In genomic region chr8:129234027-129234733, GRCm38 (mm10) we compare ENCODE assay signal across 8 mouse cellular contexts. TPM values are rescaled to one million over a fixed set of nuclear protein-coding genes. Genes with fewer than 3 reads are reported as not detected.
A peak's percentile ranks its signal among the peaks of the same experiment; 100 is the strongest.
DNase-seq lines count a peak whose midpoint lies in the region; ATAC-seq lines count a peak whose summit lies in the region.

TSS of gene 2610044O15Rik8 (minus strand) at chr8:129234406.

- DNase-seq in NIH3T3 (ENCODE audit: low read depth), result peak; percentile 87
- DNase-seq in cerebellum, postnatal 10 days, result peak; percentile 87 to 88
- DNase-seq in frontal cortex, postnatal 10 days (ENCODE audit: low spot score in 2 of 2), result peak; percentile 83 to 85
- peak; percentile 88 to 93 for DNase-seq in layer of hippocampus, postnatal 14 days (ENCODE audit: low spot score in 2 of 2)
- DNase-seq in lung, postnatal 14 days, result peak; percentile 80
- peak; percentile 65 for DNase-seq in retina, adult 2 months (ENCODE audit: low read depth, low spot score)
- peak; percentile 82 to 86 for DNase-seq in thymus, postnatal 36 days

- peaks cover 13% of the 10 kb centered on the region for H3K4me1 ChIP-seq in hindbrain, embryonic 12.5 days

- H3K9me3 ChIP-seq in hindbrain, embryonic 12.5 days (replicated peaks), result no peaks in the 10 kb centered on the region

- H3K27ac ChIP-seq in hindbrain, embryonic 12.5 days, result peak within 1 kb of the TSS; percentile 90

- peak; percentile 100 for ATAC-seq in hindbrain, embryonic 12.5 days (ENCODE audit: low FRiP score)

- H3K36me3 ChIP-seq in hindbrain, embryonic 12.5 days, result no peaks in the 10 kb centered on the region

- H3K27me3 ChIP-seq in hindbrain, embryonic 12.5 days, result no peaks in the 10 kb centered on the region

- H3K4me3 ChIP-seq in hindbrain, embryonic 12.5 days, result peak within 1 kb of the TSS; percentile 59

- 2% methylated on average over 18 of the region's 18 CpGs for WGBS in hindbrain, embryonic 12.5 days

- H3K9ac ChIP-seq in hindbrain, embryonic 12.5 days, result peak within 1 kb of the TSS; percentile 71

- peak within 1 kb of the TSS; percentile 75 for H3K4me2 ChIP-seq in hindbrain, embryonic 12.5 days (replicated peaks)

RNA-seq across cellular contexts. Expression of gene 2610044O15Rik8, which starts in this region (rescaled TPM):
- polyA plus RNA-seq in hindbrain, embryonic 12.5 days (2016; fragmentation: Nextera tagmentation; extraction: Ambion mirVana), result 21.6 and 27.4 TPM in 2 replicates
- 10 to 100 TPM; 21.2 to 22.3 TPM for total RNA-seq in layer of hippocampus, postnatal 14 days (2021)

Comparison
In these comparisons a context has a peak if more than half of its experiments do, and no peak if none do; other contexts are left out.
1. Peak in every context shown above with its lines: DNase-seq, ATAC-seq, H3K4me3 ChIP-seq and H3K27ac ChIP-seq.